Mouse (Mus musculus) ovary, adult 2 months (tissue): ENCODE data around the gene Srpk3. TPM values are rescaled to one million over a fixed set of nuclear protein-coding genes. Genes with fewer than 3 reads are reported as not detected.

Source experiments
- polyA plus RNA-seq: library from polyadenylated mRNA; depleted of rRNA; stranded (reverse); fragments of >200 nt; gene quantifications from 2 replicates; pipeline ENCODE4 v1.2.3, GENCODE M21; 2012; rRNA removed

The Srpk3 gene
- polyA plus RNA-seq, result 5.2 and 5.4 TPM in 2 replicates

DNA sequence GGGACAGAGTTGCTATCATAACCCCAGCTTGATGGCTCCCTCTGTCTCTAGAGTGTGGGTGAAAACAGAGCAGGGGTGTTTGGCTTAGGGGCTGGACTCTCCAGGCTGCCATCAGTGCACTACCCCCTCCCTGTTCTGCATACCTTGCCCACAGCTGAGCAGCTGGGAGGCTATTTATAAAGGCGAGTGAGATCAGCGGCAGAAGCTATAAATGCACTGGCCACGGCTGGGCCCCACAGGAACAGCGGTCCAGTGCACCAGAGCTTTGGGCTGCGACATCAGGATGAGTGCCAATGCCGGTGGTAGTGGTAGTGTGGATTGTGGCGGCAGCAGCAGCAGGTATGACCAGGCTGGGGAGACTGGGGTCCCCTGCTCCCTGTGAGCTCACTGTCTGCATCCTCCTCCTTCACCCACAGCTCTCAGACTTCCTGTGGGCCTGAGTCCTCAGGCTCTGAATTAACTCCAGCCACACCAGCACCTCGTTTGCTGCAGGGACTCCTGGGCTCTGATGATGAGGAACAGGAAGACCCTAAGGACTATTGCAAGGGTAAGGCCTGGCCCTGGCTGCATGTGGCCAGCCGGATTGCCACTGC lies at the start of gene Srpk3:
Gene Srpk3, plus strand, starts transcription at position 238 of the 593 bp plus-strand sequence.

DNA sequence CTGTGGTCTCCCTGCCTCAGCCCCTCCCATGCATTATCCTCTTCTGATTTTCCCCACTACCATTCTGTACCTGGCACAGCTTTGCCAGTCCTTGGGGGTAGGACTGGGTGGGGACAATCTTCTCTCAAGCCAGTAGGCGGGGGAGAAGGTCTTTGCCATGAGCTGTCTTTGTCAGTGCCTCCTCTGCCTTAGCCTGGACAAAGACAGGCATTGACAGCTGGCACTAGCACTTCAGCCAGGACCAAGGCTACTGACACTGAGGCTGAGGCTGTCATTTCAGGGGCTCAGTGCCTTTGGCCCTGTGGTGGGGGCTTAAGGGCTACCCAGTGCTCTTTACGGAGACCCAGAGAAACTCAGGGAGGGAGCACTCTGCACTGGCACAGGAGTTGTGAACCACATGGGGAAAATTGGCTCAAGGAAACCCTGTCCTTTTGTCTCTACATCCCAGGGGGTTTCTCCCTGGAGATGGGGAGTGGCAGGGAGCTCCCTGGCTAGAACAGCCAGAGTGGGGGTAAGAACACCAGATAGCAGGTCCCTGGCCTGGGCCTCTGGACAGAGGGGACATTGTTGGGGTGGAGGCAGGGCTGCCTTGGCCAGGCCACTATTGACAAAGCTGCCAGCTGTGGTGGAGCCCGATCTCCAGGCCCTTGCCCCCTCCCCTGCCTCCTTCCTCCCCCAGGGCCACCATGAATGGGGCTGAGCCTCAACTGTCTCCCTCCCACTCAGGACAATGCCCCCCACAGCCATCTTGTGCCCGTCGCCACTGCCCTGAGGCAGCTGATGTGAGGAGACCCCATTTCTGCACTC lies 17.7 kb upstream of the Srpk3 start, which contains the start of gene Plxnb3:
Gene Plxnb3, plus strand, starts transcription at position 757 of the 807 bp plus-strand sequence.

DNA sequence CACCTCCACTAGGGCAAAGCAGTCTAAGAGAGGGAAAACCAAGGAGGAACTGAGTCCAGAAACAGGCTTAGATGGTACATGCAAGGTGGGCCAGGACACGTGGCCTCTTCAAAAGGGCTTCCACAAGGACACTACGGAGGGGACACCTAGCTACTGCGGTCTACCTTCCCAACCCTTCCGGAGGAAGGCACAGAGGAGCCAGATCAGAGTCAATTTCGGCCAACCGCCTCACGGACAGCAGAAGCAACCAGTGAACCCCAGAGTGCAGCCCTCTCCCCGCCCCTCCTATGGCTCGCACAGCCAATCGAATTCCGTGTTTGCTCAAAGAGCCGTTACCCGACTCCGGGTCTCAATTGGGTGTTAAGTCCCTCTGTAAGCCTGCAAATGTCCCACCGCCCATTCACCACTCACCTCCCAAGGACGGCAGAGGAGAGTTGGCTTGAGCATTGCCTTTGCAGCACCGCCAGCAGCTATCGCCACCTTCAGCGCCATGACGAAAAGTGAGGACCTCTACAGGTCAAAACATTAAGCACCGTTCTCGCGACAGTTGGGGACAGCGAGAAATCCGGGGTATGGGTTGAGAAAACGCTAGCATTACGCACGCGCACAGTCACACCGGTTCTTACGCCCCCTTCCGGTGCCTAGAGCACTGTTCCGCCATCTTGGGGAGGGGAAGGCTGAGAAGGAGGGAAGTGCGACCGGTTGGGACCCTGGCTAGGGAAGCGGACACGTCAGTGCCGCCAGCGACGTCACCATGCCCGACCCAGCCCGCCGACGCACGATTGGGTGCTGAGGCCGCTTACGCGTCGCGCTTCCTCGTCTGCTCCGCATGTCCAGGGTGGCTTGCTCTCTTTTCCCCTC lies 12.4 kb downstream of the Srpk3 start, which contains the start of the genes Idh3g and Ssr4:
Gene Idh3g, minus strand, starts transcription at position 534 of the 861 bp plus-strand sequence.
Gene Ssr4, plus strand, starts transcription at position 665 of the 861 bp plus-strand sequence.

DNA sequence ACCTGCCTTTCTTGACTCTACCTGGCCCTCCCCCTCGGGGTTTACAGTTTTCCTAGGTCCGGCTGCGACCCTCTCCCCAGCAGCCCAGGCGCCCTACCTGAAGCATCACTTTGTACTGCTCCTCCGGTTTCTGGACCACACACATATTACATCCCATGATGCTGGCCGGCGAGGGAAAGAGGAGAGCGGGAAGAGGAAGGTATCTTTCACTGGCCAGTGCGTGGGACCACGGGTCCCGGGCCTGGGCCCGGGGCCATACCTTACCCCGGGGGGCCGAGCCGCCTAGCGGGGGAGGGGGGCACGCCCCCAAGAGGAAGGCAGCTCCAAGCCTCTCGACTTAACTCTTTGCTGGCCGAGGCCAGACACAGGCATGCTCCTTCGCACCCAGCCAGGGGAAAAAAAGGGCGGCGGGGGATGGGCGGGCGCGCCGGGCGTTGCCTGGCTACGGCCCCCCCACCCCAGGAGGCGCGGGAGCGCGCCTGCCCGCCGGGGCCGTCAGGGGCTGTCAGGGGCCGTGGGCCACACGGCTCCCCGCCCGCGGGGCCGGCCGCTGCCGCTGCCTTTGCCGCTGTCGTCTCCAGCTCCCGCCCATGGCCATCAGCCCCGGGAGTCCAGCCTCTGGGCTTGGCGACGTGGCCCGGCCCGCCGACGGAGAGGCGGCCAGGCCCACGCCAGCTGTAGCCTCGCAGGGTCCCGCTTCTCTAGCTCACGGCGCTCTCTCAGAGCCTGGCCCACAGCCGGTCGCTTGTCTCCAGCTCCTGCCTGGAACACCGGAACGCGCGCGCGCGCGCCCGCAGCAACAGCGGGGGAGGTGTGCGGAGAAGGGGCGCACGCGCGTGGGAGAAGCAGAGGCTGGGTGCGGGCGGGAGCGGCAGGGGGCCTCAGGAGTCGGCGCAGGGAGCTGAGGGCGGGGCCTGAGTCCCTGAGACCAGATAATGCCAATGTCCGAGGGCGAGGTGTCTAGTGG lies 50.3 kb downstream of the Srpk3 start, which contains the start of gene Pdzd4:
Gene Pdzd4, minus strand, starts transcription at position 785 of the 967 bp plus-strand sequence.

Other genes starting within 250 kb of the Srpk3 start
- gene Dusp9, start 135.0 kb upstream of the Srpk3 start, polyA plus RNA-seq, result 5.2 and 5.3 TPM in 2 replicates
- 23.9 and 25.6 TPM in 2 replicates for gene Pnck, start 114.3 kb upstream of the Srpk3 start, polyA plus RNA-seq
- 71.0 and 71.8 TPM in 2 replicates for gene Slc6a8, start 101.3 kb upstream of the Srpk3 start, polyA plus RNA-seq
- gene Bcap31, start 58.2 kb upstream of the Srpk3 start, polyA plus RNA-seq, result 25.8 and 32.4 TPM in 2 replicates
- gene Abcd1, start 57.8 kb upstream of the Srpk3 start, polyA plus RNA-seq, result 31.0 and 34.1 TPM in 2 replicates
- 2.8 and 3.2 TPM in 2 replicates for gene Plxnb3, start 17.3 kb upstream of the Srpk3 start, polyA plus RNA-seq
- gene Idh3g, start 12.5 kb downstream of the Srpk3 start, polyA plus RNA-seq, result 298 and 381 TPM in 2 replicates
- 249 and 277 TPM in 2 replicates for gene Ssr4, start 12.6 kb downstream of the Srpk3 start, polyA plus RNA-seq
- 5.1 and 8.1 TPM in 2 replicates for gene Pdzd4, start 50.6 kb downstream of the Srpk3 start, polyA plus RNA-seq
- not detected in 2 replicates for gene Avpr2, start 117.7 kb downstream of the Srpk3 start, polyA plus RNA-seq
- 0.92 and 1.7 TPM in 2 replicates for gene L1cam, start 121.7 kb downstream of the Srpk3 start, polyA plus RNA-seq
- gene Arhgap4, start 147.5 kb downstream of the Srpk3 start, polyA plus RNA-seq, result 8.9 and 10.9 TPM in 2 replicates
- 73.7 and 85.2 TPM in 2 replicates for gene Naa10, start 147.5 kb downstream of the Srpk3 start, polyA plus RNA-seq
- 19.9 and 29.7 TPM in 2 replicates for gene Renbp, start 156.4 kb downstream of the Srpk3 start, polyA plus RNA-seq
- gene Hcfc1, start 192.0 kb downstream of the Srpk3 start, polyA plus RNA-seq, result 76.2 and 81.0 TPM in 2 replicates
- 393 and 466 TPM in 2 replicates for gene Irak1, start 249.5 kb downstream of the Srpk3 start, polyA plus RNA-seq